Mouse (Mus musculus): Measurements from ENCODE around the gene Mapk14.

GRCm38 (mm10) chr17:28644112-28644511, 47.0 kb upstream of the Mapk14 start:
- TF ChIP-seq CTCF (IDR thresholded peaks at IDR 0.05; ENCODE audit: borderline replicate concordance, control insufficient read depth, extremely low read depth, insufficient read depth, low read length, poor library complexity) (no peak), POLR2A (IDR thresholded peaks at IDR 0.05; ENCODE audit: control insufficient read depth, extremely low read depth, insufficient read depth, low read length, poor library complexity) (no peak)
